Mouse (Mus musculus): Measurements from ENCODE around the gene Klrg1. TPM values are rescaled to one million over a fixed set of nuclear protein-coding genes. Genes with fewer than 3 reads are reported as not detected.

Gene Klrg1
- polyA plus RNA-seq, 1 experiment from 2014 or later: not detected

- Histone ChIP-seq H3K9me3 (ENCODE audit: control insufficient read depth, low read length) (no peaks in the 10 kb centered on the region), H3K27me3 (ENCODE audit: control insufficient read depth, insufficient read depth, low read length) (no peaks in the 10 kb centered on the region), H3K27ac (ENCODE audit: low read depth, low read length) (no peak overlapping the region), H3K4me1 (ENCODE audit: control insufficient read depth, insufficient read depth, low read length) (peaks cover 3% of the 10 kb centered on the region; the same call in 1 of the 2 replicates), H3K9ac (ENCODE audit: low read depth, low read length) (no peak overlapping the region), H3K4me2 (replicated peaks; ENCODE audit: low read depth, low read length) (no peak overlapping the region), H3K36me3 (ENCODE audit: control insufficient read depth, insufficient read depth, low read length) (no peaks in the 10 kb centered on the region), H3K4me3 (ENCODE audit: low read length) (no peak overlapping the region)
- ATAC-seq (ENCODE audit: low FRiP score, low TSS enrichment): no peak
- 64% methylated on average over 1 of the region's 1 CpGs for WGBS
Observed at GRCm38 (mm10) chr6:122288263-122288662, 5.6 kb upstream of the Klrg1 start.

GRCm38 (mm10) chr6:122284823-122285222 is 2.1 kb upstream of the Klrg1 start:
- Histone ChIP-seq H3K4me1 (ENCODE audit: control insufficient read depth, insufficient read depth, low read length) (no peaks in the 10 kb centered on the region), H3K9me3 (ENCODE audit: control insufficient read depth, low read length) (no peaks in the 10 kb centered on the region), H3K4me2 (replicated peaks; ENCODE audit: low read depth, low read length) (no peak overlapping the region), H3K36me3 (ENCODE audit: control insufficient read depth, insufficient read depth, low read length) (no peaks in the 10 kb centered on the region), H3K9ac (ENCODE audit: low read depth, low read length) (no peak overlapping the region), H3K4me3 (ENCODE audit: low read length) (no peak overlapping the region), H3K27me3 (ENCODE audit: control insufficient read depth, insufficient read depth, low read length) (no peaks in the 10 kb centered on the region), H3K27ac (ENCODE audit: low read depth, low read length) (no peak overlapping the region)
- no peak for ATAC-seq (ENCODE audit: low FRiP score, low TSS enrichment)
- WGBS: 76% methylated on average over 1 of the region's 1 CpGs

DNA sequence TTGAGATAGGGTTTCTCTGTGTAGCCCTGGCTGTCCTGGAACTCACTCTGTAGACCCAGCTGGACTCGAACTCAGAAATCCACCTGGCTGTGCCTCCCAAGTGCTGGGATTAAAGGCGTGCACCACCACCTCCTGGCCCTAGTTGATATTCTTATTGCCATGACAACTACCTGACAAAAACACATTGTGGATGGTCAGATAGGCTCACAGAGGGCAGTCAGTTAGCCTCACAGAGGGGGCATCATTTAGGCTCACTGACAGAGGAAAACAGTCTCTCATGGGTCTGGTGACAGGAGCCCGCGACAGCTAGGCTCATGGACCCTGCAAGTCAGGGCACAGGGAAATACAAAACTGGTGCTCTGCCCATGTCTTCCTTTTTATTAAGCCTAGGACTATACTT is 1.6 kb upstream of the Klrg1 start:
- Histone ChIP-seq H3K9ac (ENCODE audit: low read depth, low read length) (no peak overlapping the region), H3K27me3 (ENCODE audit: control insufficient read depth, insufficient read depth, low read length) (no peaks in the 10 kb centered on the region), H3K9me3 (ENCODE audit: control insufficient read depth, low read length) (no peaks in the 10 kb centered on the region), H3K4me2 (replicated peaks; ENCODE audit: low read depth, low read length) (no peak overlapping the region), H3K27ac (ENCODE audit: low read depth, low read length) (no peak overlapping the region), H3K4me3 (ENCODE audit: low read length) (no peak overlapping the region), H3K4me1 (ENCODE audit: control insufficient read depth, insufficient read depth, low read length) (no peaks in the 10 kb centered on the region), H3K36me3 (ENCODE audit: control insufficient read depth, insufficient read depth, low read length) (no peaks in the 10 kb centered on the region)
- WGBS: 83% methylated on average over 4 of the region's 4 CpGs
- ATAC-seq (ENCODE audit: low FRiP score, low TSS enrichment): no peak

DNA sequence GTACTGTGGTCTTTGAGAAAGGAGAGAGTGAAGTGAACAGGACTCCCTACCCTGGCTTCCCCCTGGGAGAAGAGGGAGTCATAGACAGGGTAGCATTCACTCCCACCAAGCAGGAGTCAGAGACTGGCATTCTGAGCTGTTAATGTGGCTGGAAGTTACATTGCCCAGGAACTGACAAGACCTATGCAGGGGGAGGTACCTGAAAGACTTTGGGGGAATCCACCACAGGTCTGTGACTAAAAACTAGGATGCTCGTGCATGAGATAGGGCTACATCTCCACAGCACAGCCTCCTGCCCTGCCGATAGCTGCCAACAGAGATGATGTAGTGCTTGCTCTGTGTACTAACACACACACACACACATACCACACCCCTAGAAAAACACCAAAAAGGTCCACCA is 747 bp upstream of the Klrg1 start:
- no peak for ATAC-seq (ENCODE audit: low FRiP score, low TSS enrichment)
- no peaks in the 10 kb centered on the region for H3K9me3 ChIP-seq (ENCODE audit: control insufficient read depth, low read length)
- H3K4me3 ChIP-seq (ENCODE audit: low read length): no peak overlapping the region
- no peaks in the 10 kb centered on the region for H3K4me1 ChIP-seq (ENCODE audit: control insufficient read depth, insufficient read depth, low read length)
- H3K9ac ChIP-seq (ENCODE audit: low read depth, low read length): no peak overlapping the region
- no peaks in the 10 kb centered on the region for H3K27me3 ChIP-seq (ENCODE audit: control insufficient read depth, insufficient read depth, low read length)
- H3K4me2 ChIP-seq (replicated peaks; ENCODE audit: low read depth, low read length): no peak overlapping the region
- H3K27ac ChIP-seq (ENCODE audit: low read depth, low read length): no peak overlapping the region
- 87% methylated on average over 2 of the region's 2 CpGs for WGBS
- H3K36me3 ChIP-seq (ENCODE audit: control insufficient read depth, insufficient read depth, low read length): no peaks in the 10 kb centered on the region

DNA sequence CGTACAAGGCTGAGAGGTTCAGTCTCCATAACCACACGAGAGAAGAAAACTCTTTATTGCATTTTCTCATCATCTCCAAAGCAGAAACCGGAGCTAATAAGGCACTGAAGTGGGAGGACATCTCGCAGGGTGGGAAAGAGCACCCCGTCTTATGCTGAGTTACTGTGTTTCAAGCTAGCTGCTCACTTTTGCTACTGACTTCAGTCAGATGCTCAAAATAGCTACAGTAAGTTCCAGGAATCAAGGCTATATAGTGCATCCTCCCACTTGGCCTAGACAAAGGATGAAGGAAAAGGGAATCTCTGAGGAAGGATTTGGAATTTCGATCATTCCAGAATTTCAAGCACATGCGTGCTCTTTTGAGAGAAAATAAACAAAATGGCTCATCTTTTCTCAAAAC is 6.1 kb downstream of the Klrg1 start:
- no peak overlapping the region for H3K9ac ChIP-seq (ENCODE audit: low read depth, low read length)
- ATAC-seq (ENCODE audit: low FRiP score, low TSS enrichment): no peak
- H3K4me3 ChIP-seq (ENCODE audit: low read length): no peak overlapping the region
- H3K27me3 ChIP-seq (ENCODE audit: control insufficient read depth, insufficient read depth, low read length): no peaks in the 10 kb centered on the region
- H3K4me1 ChIP-seq (ENCODE audit: control insufficient read depth, insufficient read depth, low read length): no peaks in the 10 kb centered on the region
- no peak overlapping the region for H3K4me2 ChIP-seq (replicated peaks; ENCODE audit: low read depth, low read length)
- no peaks in the 10 kb centered on the region for H3K9me3 ChIP-seq (ENCODE audit: control insufficient read depth, low read length)
- no peaks in the 10 kb centered on the region for H3K36me3 ChIP-seq (ENCODE audit: control insufficient read depth, insufficient read depth, low read length)
- WGBS: 88% methylated on average over 7 of the region's 7 CpGs
- H3K27ac ChIP-seq (ENCODE audit: low read depth, low read length): no peak overlapping the region

- WGBS: 73% methylated on average over 5 of the region's 5 CpGs
- no peak overlapping the region for H3K9ac ChIP-seq (ENCODE audit: low read depth, low read length)
- no peaks in the 10 kb centered on the region for H3K27me3 ChIP-seq (ENCODE audit: control insufficient read depth, insufficient read depth, low read length)
Observed at GRCm38 (mm10) chr6:122274546-122274945, 8.1 kb downstream of the Klrg1 start.

DNA sequence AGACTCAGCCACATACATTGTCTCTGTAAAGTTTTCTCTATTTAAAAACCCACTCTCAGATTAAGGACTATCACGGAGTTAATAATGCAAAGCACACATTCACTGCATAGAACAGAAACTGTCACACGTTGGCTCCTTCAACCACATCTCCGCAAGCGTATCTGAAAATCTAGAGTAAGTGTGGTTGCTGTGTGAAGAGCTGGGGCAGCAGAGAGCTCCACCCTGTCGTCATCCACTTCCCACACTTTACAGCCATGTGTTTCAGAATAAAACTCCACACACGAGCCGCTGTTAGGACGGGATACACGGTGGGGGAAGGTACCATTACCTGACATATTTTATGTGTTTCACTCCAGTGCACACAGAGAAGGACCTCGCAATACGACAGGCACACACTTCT is 12.5 kb downstream of the Klrg1 start:
- Histone ChIP-seq H3K4me1 (ENCODE audit: control insufficient read depth, insufficient read depth, low read length) (no peaks in the 10 kb centered on the region), H3K9ac (ENCODE audit: low read depth, low read length) (no peak overlapping the region), H3K4me2 (replicated peaks; ENCODE audit: low read depth, low read length) (no peak overlapping the region), H3K27me3 (ENCODE audit: control insufficient read depth, insufficient read depth, low read length) (no peaks in the 10 kb centered on the region), H3K27ac (ENCODE audit: low read depth, low read length) (no peak overlapping the region), H3K4me3 (ENCODE audit: low read length) (no peak overlapping the region), H3K9me3 (ENCODE audit: control insufficient read depth, low read length) (no peaks in the 10 kb centered on the region), H3K36me3 (ENCODE audit: control insufficient read depth, insufficient read depth, low read length) (no peaks in the 10 kb centered on the region)
- no peak for ATAC-seq (ENCODE audit: low FRiP score, low TSS enrichment)
- WGBS: 61% methylated on average over 11 of the region's 11 CpGs

More at GRCm38 (mm10) chr6:122274546-122274945, 8.1 kb downstream of the Klrg1 start:
- no peak for ATAC-seq (ENCODE audit: low FRiP score, low TSS enrichment)
- no peaks in the 10 kb centered on the region for H3K4me1 ChIP-seq (ENCODE audit: control insufficient read depth, insufficient read depth, low read length)
- H3K4me2 ChIP-seq (replicated peaks; ENCODE audit: low read depth, low read length): no peak overlapping the region
- H3K4me3 ChIP-seq (ENCODE audit: low read length): no peak overlapping the region
- H3K27ac ChIP-seq (ENCODE audit: low read depth, low read length): no peak overlapping the region
- no peaks in the 10 kb centered on the region for H3K9me3 ChIP-seq (ENCODE audit: control insufficient read depth, low read length)
- H3K36me3 ChIP-seq (ENCODE audit: control insufficient read depth, insufficient read depth, low read length): no peaks in the 10 kb centered on the region

DNA sequence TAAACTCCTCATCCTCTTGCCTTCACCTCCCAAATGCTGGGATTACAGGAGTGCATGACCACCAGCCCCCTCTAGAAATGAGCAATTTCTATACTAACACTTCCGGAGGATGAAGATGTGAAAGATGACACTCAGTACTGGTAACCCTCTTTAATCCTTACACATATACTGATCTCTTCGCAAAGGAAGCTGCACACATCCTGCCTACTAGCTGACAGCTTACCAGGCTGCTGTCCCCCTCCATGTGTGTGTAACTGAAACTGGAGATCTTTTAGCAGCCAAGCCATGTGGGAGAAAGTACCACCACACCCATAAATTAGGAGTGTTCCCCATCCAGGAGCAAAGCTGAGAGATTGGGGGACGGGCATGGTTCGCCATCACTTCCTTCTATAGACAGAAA is 13.5 kb downstream of the Klrg1 start:
- no peaks in the 10 kb centered on the region for H3K27me3 ChIP-seq (ENCODE audit: control insufficient read depth, insufficient read depth, low read length)
- 66% methylated on average over 4 of the region's 4 CpGs for WGBS
- H3K9ac ChIP-seq (ENCODE audit: low read depth, low read length): no peak overlapping the region
- H3K4me1 ChIP-seq (ENCODE audit: control insufficient read depth, insufficient read depth, low read length): no peaks in the 10 kb centered on the region
- no peak for ATAC-seq (ENCODE audit: low FRiP score, low TSS enrichment)
- H3K9me3 ChIP-seq (ENCODE audit: control insufficient read depth, low read length): no peaks in the 10 kb centered on the region
- H3K36me3 ChIP-seq (ENCODE audit: control insufficient read depth, insufficient read depth, low read length): no peaks in the 10 kb centered on the region
- no peak overlapping the region for H3K27ac ChIP-seq (ENCODE audit: low read depth, low read length)
- H3K4me2 ChIP-seq (replicated peaks; ENCODE audit: low read depth, low read length): no peak overlapping the region
- H3K4me3 ChIP-seq (ENCODE audit: low read length): no peak overlapping the region

GRCm38 (mm10) chr6:122268561-122268960 is 14.1 kb downstream of the Klrg1 start:
- Histone ChIP-seq H3K9me3 (ENCODE audit: control insufficient read depth, low read length) (no peaks in the 10 kb centered on the region), H3K9ac (ENCODE audit: low read depth, low read length) (no peak overlapping the region), H3K27me3 (ENCODE audit: control insufficient read depth, insufficient read depth, low read length) (no peaks in the 10 kb centered on the region), H3K27ac (ENCODE audit: low read depth, low read length) (no peak overlapping the region), H3K36me3 (ENCODE audit: control insufficient read depth, insufficient read depth, low read length) (no peaks in the 10 kb centered on the region), H3K4me1 (ENCODE audit: control insufficient read depth, insufficient read depth, low read length) (no peaks in the 10 kb centered on the region), H3K4me2 (replicated peaks; ENCODE audit: low read depth, low read length) (no peak overlapping the region), H3K4me3 (ENCODE audit: low read length) (no peak overlapping the region)
- ATAC-seq (ENCODE audit: low FRiP score, low TSS enrichment): no peak
- 70% methylated on average over 3 of the region's 3 CpGs for WGBS

DNA sequence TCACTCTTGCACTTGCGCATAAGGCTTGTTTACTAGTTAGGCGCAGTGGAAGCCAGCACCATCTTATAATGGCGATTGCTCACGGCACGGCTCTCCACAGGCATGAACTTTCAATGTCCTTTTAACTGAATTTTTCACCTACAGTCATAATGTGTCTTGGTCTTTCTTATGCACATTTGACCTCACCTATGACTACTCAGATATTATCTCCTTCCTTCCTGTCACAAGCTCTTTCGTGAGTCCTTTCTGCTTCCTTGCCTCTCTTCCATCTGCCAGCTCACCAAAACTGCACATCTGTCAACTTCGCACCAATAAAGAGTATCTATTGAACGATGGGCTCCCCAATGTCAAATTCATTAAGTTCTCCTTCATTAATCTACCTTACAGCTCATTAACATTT is 20.1 kb downstream of the Klrg1 start:
- H3K36me3 ChIP-seq (ENCODE audit: control insufficient read depth, insufficient read depth, low read length): no peaks in the 10 kb centered on the region
- no peaks in the 10 kb centered on the region for H3K9me3 ChIP-seq (ENCODE audit: control insufficient read depth, low read length)
- no peak overlapping the region for H3K9ac ChIP-seq (ENCODE audit: low read depth, low read length)
- H3K4me2 ChIP-seq (replicated peaks; ENCODE audit: low read depth, low read length): no peak overlapping the region
- H3K27ac ChIP-seq (ENCODE audit: low read depth, low read length): no peak overlapping the region
- 86% methylated on average over 8 of the region's 8 CpGs for WGBS
- no peak overlapping the region for H3K4me3 ChIP-seq (ENCODE audit: low read length)
- H3K27me3 ChIP-seq (ENCODE audit: control insufficient read depth, insufficient read depth, low read length): no peaks in the 10 kb centered on the region
- no peaks in the 10 kb centered on the region for H3K4me1 ChIP-seq (ENCODE audit: control insufficient read depth, insufficient read depth, low read length)
- no peak for ATAC-seq (ENCODE audit: low FRiP score, low TSS enrichment)

Data from kidney, embryonic 14.5 days (tissue).